Mouse (Mus musculus) intestine, embryonic 14.5 days (tissue): ENCODE measurements around the gene Nrgn. TPM values are rescaled to one million over a fixed set of nuclear protein-coding genes. Genes with fewer than 3 reads are reported as not detected.
A peak's percentile ranks its signal among the peaks of the same experiment; 100 is the strongest.

Experiments used
- ATAC-seq: fragments of 200-750 bp; cut with Nextera tagmentation; replicated peaks from 2 replicates; pipeline ENCODE4 v1.8.0; 2017; ENCODE audit warnings: low read depth, moderate number of reproducible peaks, moderate TSS enrichment, moderate library complexity; ENCODE audit not compliant: low FRiP score, low TSS enrichment
- DNase-seq: peaks from one replicate; pipeline ENCODE4 v3.0.0-alpha.2; 2018; ENCODE audit warnings: low spot score
- H3K27ac ChIP-seq: fragments of 300-500 bp; sonication (generic); 2 replicates; pipeline ENCODE4 v1.5.1; 2014; ENCODE audit warnings: low read depth, mild to moderate bottlenecking, control low read depth
- H3K27me3 ChIP-seq: fragments of 300-500 bp; sonication (generic); replicated peaks from 2 replicates; pipeline ENCODE4 v1.6.1; 2014; ENCODE audit warnings: low read length, control low read depth; ENCODE audit not compliant: control insufficient read depth, insufficient read depth
- H3K36me3 ChIP-seq: fragments of 300-500 bp; sonication (generic); 2 replicates; pipeline ENCODE4 v1.6.1; 2014; ENCODE audit warnings: low read length, control low read depth; ENCODE audit not compliant: control insufficient read depth, insufficient read depth
- H3K4me1 ChIP-seq: fragments of 300-500 bp; sonication (generic); replicated peaks from 2 replicates; pipeline ENCODE4 v1.6.1; 2014; ENCODE audit warnings: low read length, control low read depth, mixed read lengths; ENCODE audit not compliant: control insufficient read depth, insufficient read depth
- H3K4me2 ChIP-seq: fragments of 300-500 bp; sonication (generic); 2 replicates; pipeline ENCODE4 v1.6.1; 2014; ENCODE audit warnings: low read length
- H3K4me3 ChIP-seq: fragments of 300-500 bp; sonication (generic); 2 replicates; pipeline ENCODE4 v1.5.1; 2014; ENCODE audit warnings: low read depth, low read length, control low read depth, mixed read lengths
- H3K9ac ChIP-seq: fragments of 300-500 bp; sonication (generic); 2 replicates; pipeline ENCODE4 v1.6.1; 2014; ENCODE audit warnings: mild to moderate bottlenecking, low read length
- H3K9me3 ChIP-seq: fragments of 300-500 bp; sonication (generic); 2 replicates; pipeline ENCODE4 v1.6.1; 2016; ENCODE audit warnings: low read length, control low read depth; ENCODE audit not compliant: control insufficient read depth
- WGBS: fragments of 180-500 bp; shearing (Covaris S2); extraction: QIAGEN DNeasy Blood & Tissue Kit; methylation state at CpG from one replicate; pipeline ENCODE4 v1.1.7; 2014; 5-methylcytosine and 5-hydroxymethylcytosine counted together
- polyA plus RNA-seq: library from polyadenylated mRNA; unstranded; fragments of >200 nt; fragmentation: Nextera tagmentation; extraction: Ambion mirVana; gene quantifications from 2 replicates; pipeline ENCODE4 v1.2.1, GENCODE M21; 2014

Nrgn gene
- polyA plus RNA-seq = 2.5 and 3.4 TPM in 2 replicates

- WGBS = 4% methylated on average over 31 of the region's 31 CpGs
- no peak within 1 kb of the TSS for H3K9ac ChIP-seq
These were observed at the start of gene Nrgn for GRCm38 (mm10) chr9:37552536-37553293. Nrgn (minus strand) TSS chr9:37552904.

GRCm38 (mm10) chr9:37600538-37601205, 48.0 kb upstream of the Nrgn start:
- Histone ChIP-seq H3K36me3 (no peaks in the 10 kb centered on the region), H3K9me3 (no peaks in the 10 kb centered on the region), H3K27ac (no peak overlapping the region), H3K9ac (no peak overlapping the region), H3K4me1 (no peaks in the 10 kb centered on the region), H3K4me3 (no peak overlapping the region), H3K4me2 (no peak overlapping the region), H3K27me3 (no peaks in the 10 kb centered on the region)
- DNase-seq (no peak), ATAC-seq (no peak)
- WGBS = 93% methylated on average over 2 of the region's 2 CpGs

More at GRCm38 (mm10) chr9:37552536-37553293, at the start of gene Nrgn:
- H3K9me3 ChIP-seq = no peaks in the 10 kb centered on the region
- H3K4me3 ChIP-seq = peak within 1 kb of the TSS; percentile 30
- H3K4me2 ChIP-seq = peak within 1 kb of the TSS; percentile 65
- H3K4me1 ChIP-seq = 0 out of 2 replicates have a peak, but pooled peaks cover 2% of the 10 kb centered on the region
- peak; percentile 83 for DNase-seq
- H3K36me3 ChIP-seq = no peaks in the 10 kb centered on the region
- peak; percentile 93 for ATAC-seq
- peaks cover 48% of the 10 kb centered on the region for H3K27me3 ChIP-seq
- no peak within 1 kb of the TSS for H3K27ac ChIP-seq

- H3K27ac ChIP-seq = no peak overlapping the region
- no peaks in the 10 kb centered on the region for H3K9me3 ChIP-seq
- no peaks in the 10 kb centered on the region for H3K4me1 ChIP-seq
- WGBS = 89% methylated on average over 2 of the region's 2 CpGs
- ATAC-seq (no peak), DNase-seq (no peak)
- no peak overlapping the region for H3K4me2 ChIP-seq
- H3K9ac ChIP-seq = no peak overlapping the region
- no peaks in the 10 kb centered on the region for H3K36me3 ChIP-seq
- H3K4me3 ChIP-seq = no peak overlapping the region
- H3K27me3 ChIP-seq = no peaks in the 10 kb centered on the region
These were observed 45.9 kb upstream of the Nrgn start for GRCm38 (mm10) chr9:37598637-37599036.

DNA sequence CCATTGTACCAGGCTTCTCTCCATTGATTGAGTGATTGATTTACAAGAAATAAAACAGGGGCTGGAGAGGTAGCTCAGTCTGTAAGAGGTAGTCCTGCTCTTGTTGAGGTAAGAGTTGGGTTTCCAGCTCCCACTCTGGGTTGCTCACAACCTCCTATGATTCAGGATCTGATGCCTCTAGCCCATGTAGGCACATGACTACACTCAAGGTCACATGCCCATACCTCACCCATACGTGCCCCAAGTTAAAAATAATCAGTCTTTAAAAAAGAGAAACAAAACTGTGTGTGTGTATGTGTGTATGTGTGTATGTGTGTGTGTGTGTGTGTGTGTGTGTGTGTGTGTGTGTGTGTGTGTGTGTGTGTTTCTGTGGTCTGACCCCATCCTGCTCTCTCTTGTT, 42.9 kb upstream of the Nrgn start:
- DNase-seq = no peak
- Histone ChIP-seq H3K27ac (no peak overlapping the region), H3K9me3 (no peaks in the 10 kb centered on the region), H3K4me1 (no peaks in the 10 kb centered on the region), H3K27me3 (no peaks in the 10 kb centered on the region), H3K9ac (no peak overlapping the region), H3K4me3 (no peak overlapping the region), H3K4me2 (no peak overlapping the region), H3K36me3 (no peaks in the 10 kb centered on the region)
- 90% methylated on average over 1 of the region's 1 CpGs for WGBS
- no peak for ATAC-seq

DNA sequence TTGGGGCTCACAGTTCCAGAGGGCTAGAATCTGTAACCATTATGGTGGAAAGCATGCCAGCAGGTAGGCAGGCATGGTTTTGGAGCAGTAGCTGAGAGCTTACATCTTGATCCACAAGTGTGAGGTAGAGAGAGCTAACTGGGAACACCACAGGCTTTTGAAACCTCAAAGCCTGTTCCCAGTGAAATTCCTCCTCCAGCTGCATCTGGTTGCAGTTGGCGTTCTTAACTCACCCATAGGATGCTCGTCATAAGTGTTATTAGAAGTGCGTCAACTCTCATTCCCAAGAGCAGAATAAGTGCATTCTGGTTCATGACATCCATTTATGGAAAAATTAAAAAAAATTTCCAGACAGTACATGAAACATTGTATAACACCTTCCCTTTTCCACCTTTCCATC, 41.0 kb upstream of the Nrgn start:
- no peak overlapping the region for H3K4me2 ChIP-seq
- no peaks in the 10 kb centered on the region for H3K4me1 ChIP-seq
- H3K27ac ChIP-seq = no peak overlapping the region
- no peak overlapping the region for H3K9ac ChIP-seq
- H3K4me3 ChIP-seq = no peak overlapping the region
- ATAC-seq (no peak), DNase-seq (no peak)
- no peaks in the 10 kb centered on the region for H3K9me3 ChIP-seq
- 91% methylated on average over 3 of the region's 3 CpGs for WGBS
- no peaks in the 10 kb centered on the region for H3K36me3 ChIP-seq
- no peaks in the 10 kb centered on the region for H3K27me3 ChIP-seq

GRCm38 (mm10) chr9:37592633-37593032, 39.9 kb upstream of the Nrgn start:
- H3K4me2 ChIP-seq = no peak overlapping the region
- no peak overlapping the region for H3K9ac ChIP-seq
- H3K4me1 ChIP-seq = no peaks in the 10 kb centered on the region
- H3K27me3 ChIP-seq = no peaks in the 10 kb centered on the region
- H3K27ac ChIP-seq = no peak overlapping the region
- WGBS = 58% methylated on average over 6 of the region's 6 CpGs
- H3K4me3 ChIP-seq = no peak overlapping the region
- DNase-seq = no peak
- no peaks in the 10 kb centered on the region for H3K9me3 ChIP-seq
- H3K36me3 ChIP-seq = no peaks in the 10 kb centered on the region
- no peak for ATAC-seq

DNA sequence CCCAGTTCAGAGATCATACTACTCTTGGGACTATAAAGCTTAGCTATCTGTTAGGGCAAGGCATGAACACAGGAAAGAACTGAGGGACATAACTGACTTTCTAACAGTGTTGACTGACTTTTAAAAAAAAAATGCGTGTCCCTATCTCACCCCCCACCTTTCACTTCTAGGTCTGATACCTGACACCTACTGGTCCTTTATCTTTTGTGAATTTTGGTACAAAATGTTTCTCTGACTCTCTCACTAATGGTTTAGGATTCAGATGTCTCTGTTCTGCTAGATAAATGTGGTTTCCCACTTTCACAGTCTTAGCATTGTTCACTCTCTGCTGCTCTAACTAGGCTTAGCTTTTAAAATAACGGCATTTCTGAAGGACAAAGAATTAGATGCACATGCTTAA, 39.3 kb upstream of the Nrgn start:
- no peaks in the 10 kb centered on the region for H3K27me3 ChIP-seq
- H3K36me3 ChIP-seq = no peaks in the 10 kb centered on the region
- ATAC-seq (no peak), DNase-seq (no peak)
- H3K4me2 ChIP-seq = no peak overlapping the region
- no peaks in the 10 kb centered on the region for H3K4me1 ChIP-seq
- no peak overlapping the region for H3K4me3 ChIP-seq
- no peak overlapping the region for H3K9ac ChIP-seq
- no peaks in the 10 kb centered on the region for H3K9me3 ChIP-seq
- no peak overlapping the region for H3K27ac ChIP-seq
- 75% methylated on average over 2 of the region's 2 CpGs for WGBS

- H3K4me2 ChIP-seq = no peak overlapping the region
- H3K9me3 ChIP-seq = no peaks in the 10 kb centered on the region
- H3K27me3 ChIP-seq = no peaks in the 10 kb centered on the region
- H3K27ac ChIP-seq = no peak overlapping the region
- WGBS = 90% methylated on average over 4 of the region's 4 CpGs
- H3K4me3 ChIP-seq = no peak overlapping the region
- DNase-seq (no peak), ATAC-seq (no peak)
- no peak overlapping the region for H3K9ac ChIP-seq
- H3K36me3 ChIP-seq = no peaks in the 10 kb centered on the region
- no peaks in the 10 kb centered on the region for H3K4me1 ChIP-seq
These were observed 37.7 kb upstream of the Nrgn start for GRCm38 (mm10) chr9:37590381-37590780.
